Mouse (Mus musculus) adrenal gland, adult 2 months (tissue): ENCODE data around the gene Casq1. TPM values are rescaled to one million over a fixed set of nuclear protein-coding genes. Genes with fewer than 3 reads are reported as not detected.

Source experiments
- DNase-seq: peaks from one replicate; pipeline ENCODE4 v3.0.0; 2021
- polyA plus RNA-seq: library from polyadenylated mRNA; depleted of rRNA; stranded (reverse); fragments of >200 nt; gene quantifications from 2 replicates; pipeline ENCODE4 v1.2.3, GENCODE M21; 2012
- total RNA-seq, 2 experiments: library from RNA; stranded (reverse); gene quantifications; 2 replicates each; pipeline ENCODE4 v1.2.3; 2021

Gene Casq1
- total and polyA plus RNA-seq, 3 experiments = 0.24 to 0.46 (median 0.31) TPM

DNA sequence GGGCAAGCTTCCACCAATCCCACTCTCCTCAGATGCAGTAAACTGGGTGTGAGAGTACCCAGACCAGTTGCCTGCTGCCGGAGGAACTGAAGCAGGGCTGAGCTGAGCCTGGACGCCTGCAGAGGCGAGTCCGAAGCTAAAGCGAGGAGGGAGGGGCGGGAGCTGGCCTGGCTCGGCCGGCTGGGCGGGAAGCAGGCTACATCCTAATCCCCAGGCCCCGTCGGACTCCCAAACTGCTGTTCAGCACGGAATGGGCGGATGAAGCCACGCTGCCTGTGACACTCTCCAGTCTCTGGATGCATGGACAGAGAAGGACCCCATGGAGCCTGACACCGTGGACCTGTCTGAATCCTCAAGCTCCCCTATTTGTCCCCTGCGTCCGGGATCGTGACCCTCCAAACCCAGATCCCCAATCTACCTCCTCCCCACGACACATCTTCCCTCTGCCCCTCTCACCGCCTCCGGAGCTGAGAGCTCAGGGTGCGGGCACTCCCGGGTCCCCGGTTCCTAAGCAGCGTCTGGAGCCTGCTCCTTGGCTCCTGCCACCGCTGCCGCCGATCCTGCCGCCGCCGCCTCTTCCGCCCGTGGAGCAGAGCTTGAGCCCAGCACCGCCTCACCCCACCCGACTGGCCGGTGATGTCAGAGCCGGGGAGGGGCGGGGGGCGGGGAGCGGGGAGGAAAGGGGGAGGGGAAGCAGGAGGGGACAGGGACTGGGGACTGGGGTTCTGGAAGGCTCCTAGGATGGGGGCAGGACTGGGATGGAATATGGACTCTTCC is 13.3 kb downstream of the Casq1 start, which contains the start of gene Pea15a:
Pea15a (minus strand) TSS at position 664 of the 777 bp plus-strand sequence.
- peak; percentile 92 for DNase-seq

GRCm38 (mm10) chr1:172205741-172206087 is 14.0 kb downstream of the Casq1 start:
- no peak for DNase-seq

DNA sequence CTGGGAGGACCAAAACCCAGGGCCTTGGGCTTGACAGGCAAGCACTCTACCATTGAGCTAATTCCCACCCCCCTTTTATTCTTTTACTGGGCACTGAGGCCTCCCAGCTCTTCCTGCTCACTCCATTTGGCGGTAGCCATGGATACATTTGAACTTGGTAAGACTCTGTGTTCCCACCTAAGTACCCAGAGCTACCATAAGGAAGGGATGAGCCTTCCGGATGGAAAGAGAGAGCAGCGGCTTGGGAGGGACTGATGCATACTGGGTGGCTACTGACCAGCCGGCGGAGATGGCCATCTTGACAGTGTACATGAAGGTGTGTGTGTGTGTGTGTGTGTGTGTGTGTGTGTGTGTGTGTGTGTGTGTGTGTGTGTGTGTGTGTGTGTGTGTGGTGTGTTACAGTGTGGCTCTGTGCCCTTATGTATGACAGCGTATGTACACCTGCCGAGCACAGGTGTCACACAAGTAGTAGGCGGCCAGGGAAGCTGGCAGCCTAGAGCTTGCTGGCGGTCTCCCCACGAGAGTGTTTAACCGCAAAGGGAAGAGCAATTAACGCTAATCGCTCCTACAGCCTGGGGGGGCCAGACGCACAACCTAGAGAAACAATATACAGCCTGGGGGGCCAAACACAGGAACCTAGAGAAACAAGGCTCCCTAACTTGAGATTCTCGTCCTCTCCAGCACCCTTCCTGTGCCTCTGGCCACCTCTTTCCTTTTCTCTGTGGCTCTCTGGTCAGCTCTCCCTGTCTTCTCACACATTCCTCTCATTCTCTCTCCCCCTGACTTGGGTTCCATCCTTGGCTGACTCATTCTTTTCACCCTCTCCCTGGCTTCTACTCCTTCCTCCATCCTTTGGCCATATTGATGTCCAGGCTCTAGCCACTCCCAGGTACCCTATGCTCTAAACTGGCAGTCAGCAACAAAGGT is 14.6 kb downstream of the Casq1 start:
- no peak for DNase-seq

- no peak for DNase-seq
Observed at GRCm38 (mm10) chr1:172204033-172204813, 15.4 kb downstream of the Casq1 start.

- peak; percentile 33 for DNase-seq
Observed at GRCm38 (mm10) chr1:172203566-172203965, 16.1 kb downstream of the Casq1 start.

GRCm38 (mm10) chr1:172202894-172203522 is 16.7 kb downstream of the Casq1 start:
- peak; percentile 27 for DNase-seq

DNA sequence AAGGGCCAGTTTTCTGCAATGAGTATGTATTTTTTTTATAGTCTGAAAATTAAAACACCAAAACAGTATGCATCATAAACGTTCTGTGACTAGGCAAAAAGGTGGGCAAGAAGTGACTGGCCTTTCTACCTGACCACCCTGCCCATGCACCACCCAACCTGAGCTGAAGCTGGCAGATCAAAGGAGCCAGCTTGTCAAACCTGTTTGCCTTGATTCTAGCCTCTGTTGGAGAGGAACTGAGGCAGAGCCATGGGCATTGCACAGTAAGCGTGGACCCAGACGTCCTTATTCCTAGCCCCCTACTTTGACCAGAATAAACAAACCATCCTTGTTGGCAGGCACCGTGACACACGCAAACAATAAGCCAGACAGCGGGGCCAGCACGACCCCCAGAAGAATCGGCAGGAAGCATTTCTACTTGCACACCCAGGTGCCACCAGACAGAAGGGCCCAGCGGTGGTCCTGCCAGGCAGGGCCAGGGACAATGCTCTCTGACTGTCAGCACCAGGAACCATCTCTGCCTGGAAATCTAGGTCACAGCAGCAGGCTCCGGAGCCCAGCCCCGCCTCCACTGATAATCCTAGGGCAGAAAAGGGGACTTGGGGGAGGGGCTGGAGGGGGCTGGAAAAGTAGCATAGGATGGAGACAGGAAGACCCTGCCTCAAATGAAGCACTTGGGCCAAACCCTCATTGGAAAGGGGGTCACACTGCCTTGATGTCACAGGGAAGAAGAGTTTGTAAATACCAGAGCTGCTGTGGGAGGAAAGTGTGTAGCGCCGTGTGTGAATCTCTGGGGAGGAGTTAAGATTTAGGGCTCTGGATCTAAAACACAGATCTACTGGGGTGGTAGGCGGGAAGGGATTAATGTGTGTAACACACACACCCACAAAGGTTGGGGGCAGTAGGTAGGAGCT is 17.4 kb downstream of the Casq1 start:
- peak; percentile 49 for DNase-seq

DNA sequence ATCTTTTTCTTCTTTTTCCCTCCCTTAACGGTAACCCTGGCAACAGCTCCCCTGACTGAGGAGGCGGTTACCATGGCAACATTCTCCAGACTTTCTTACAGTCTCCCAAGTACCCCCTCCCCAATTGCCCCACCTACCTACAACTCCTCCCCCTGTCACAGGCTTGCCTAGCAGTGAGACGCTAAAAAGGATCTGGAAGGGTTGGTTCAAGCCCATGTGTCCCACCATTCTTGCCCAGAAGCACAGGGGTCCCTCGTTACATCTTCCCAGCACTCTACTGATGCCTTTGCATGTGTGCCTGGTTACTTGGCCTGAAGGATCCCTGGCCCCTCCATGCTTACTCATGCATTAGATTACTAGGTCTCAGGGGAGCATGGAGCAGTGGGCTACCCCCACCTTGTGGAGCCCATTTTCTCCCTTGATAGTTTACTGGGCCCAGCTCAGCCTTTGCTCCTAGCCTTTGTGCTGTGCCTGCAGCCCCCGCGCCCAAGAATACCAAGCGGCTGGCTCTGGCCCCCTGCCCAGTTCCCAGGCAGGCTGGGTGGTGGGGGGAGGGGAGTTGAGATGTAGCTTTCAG is 18.7 kb downstream of the Casq1 start:
- no peak for DNase-seq

DNA sequence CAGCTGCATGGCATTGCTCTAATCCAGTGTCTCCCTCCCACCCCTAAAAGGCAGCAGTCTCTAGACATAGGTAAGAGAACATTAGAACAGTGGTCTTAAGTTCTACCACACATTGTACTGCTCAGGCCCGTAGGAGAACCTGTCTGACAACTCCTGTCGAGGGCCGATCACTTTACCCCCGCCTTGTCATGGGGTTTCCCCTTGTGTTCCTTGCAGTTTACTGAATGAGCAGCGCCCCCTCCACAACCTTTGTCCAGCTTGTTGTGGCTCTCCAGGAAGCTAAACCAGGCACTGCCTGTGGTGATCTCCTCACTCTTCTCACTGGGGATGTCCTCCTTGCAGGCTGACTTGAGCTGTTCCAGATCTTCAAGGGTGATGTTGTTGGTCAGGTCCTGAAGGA is 19.5 kb downstream of the Casq1 start:
- no peak for DNase-seq

DNA sequence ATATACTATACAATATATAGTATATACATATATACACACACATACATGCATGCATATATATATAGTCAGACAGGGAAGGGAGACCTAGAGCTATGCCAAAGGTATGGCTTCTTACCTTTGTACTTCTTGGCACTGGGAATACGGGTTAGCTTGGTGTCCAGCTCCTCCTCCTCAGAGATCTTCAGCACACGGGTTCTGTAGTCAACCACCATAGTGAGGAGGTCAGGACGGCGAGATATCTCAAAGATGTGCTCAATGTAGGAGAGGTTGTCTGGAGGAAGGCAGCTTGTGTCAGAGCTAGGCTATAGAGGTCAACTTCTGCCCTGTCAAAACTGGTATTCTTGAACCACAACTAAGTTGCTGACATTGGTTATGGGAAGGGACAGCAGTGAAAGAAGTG is 20.7 kb downstream of the Casq1 start:
- DNase-seq = no peak

DNA sequence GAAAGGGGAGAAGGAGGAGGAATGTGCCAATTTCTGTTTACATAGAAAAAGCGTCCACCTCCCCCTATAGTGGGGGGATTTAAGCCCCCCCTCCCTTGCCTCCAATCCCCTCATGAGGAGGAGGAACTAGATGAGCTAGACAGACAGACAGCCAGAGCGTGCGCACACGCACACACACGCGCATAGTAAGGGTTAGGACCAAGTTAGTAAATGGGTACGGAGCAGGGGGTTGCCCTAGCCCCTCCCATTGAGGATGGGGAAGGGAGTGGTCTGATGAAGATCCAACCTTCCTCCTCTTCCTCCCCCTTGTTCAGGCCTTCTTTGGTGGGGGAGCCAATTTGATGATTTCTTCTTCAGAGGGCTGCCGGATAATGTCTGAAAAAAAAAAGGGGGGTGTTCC is 21.4 kb downstream of the Casq1 start:
- no peak for DNase-seq

DNA sequence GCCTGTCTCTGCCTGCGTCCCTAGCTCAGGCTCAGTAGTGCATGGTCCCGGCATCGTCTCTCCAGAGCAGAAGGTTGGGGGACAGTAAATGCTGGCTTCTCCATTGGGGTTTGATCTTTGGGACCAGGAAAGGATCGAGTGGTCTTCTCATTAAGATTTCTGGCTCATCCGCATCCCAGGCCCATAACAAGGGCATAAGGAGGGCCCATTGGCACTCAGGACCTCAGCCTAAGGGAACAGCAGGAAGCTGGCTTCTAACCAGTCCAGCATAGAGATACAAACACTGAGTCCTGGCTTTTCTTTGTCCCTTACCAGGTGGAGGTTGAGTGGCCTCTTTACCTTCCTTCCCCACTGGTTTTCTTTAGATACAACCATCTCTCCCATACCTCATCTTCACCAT is 21.8 kb downstream of the Casq1 start:
- no peak for DNase-seq

GRCm38 (mm10) chr1:172197146-172197545 is 22.5 kb downstream of the Casq1 start:
- DNase-seq = no peak

- DNase-seq = no peak
Observed at GRCm38 (mm10) chr1:172194435-172194834, 25.2 kb downstream of the Casq1 start.

- no peak for DNase-seq
Observed at GRCm38 (mm10) chr1:172192217-172192616, 27.5 kb downstream of the Casq1 start.

DNA sequence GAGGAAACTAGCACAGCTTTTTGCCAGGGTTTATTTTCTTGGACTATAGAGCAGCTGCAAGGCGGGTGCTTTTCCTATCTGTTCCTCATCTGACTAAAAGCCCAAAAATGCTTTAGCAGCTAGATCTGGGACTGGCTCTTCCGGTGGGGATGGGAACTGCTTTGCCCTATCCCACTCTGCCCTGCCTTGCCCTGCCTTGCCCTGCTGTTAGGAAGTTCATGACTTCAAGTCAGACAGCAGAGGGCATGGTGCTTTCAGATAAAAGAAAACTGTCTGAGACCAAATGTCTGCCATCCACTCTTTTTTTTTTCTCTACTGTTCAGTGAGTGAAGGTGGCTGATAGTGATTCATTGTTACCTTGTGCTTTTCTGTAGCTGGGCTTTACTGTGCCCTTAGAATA is 28.1 kb downstream of the Casq1 start:
- no peak for DNase-seq

- no peak for DNase-seq
Observed at GRCm38 (mm10) chr1:172188891-172189290, 30.8 kb downstream of the Casq1 start.

GRCm38 (mm10) chr1:172186401-172187289 is 33.0 kb downstream of the Casq1 start:
- no peak for DNase-seq

DNA sequence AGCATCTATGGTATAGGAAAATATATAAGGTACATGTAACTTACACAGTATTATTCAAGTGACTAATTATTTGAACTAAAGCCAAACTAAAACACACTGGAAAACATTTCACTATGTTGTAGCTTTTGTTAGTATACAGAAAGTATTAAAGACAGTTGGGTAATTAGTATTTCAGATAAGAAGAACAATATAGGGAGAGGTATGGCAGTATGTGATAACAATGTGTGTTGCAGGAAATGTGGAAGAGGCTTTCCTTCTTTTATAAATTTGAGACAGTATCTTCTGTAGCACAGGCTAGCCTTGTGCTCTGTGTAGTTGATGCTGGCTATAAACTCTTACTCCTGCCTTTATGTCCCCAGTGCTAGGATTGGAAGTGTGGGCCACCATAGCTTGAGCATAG is 35.8 kb downstream of the Casq1 start:
- no peak for DNase-seq
